In the genomic region with DNA sequence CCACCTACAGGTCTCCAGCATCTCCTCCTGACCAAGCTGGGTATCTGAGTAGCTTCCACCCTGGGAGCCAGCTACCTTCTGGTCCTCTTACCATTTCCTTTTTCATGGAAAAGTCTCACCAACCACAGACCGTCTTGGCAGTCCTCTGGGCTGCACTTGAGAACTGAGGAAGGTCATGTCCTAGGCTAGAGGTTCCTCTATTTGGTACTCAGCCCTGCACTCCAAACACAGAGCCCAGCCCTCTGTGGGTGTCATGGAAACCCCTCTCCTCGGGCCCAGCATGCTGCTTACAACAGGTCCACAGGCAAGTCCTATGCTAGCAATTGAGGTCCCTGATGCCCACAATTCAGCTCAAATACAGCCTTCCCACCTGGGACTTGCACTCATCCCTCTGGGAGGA, we compare ENCODE assay signal across 18 mouse cellular contexts. TPM values are rescaled to one million over a fixed set of nuclear protein-coding genes. Genes with fewer than 3 reads are reported as not detected.
A peak's percentile ranks its signal among the peaks of the same experiment; 100 is the strongest.
DNase-seq lines count a peak whose midpoint lies in the region; ATAC-seq lines count a peak whose summit lies in the region.
"Had no signal": no experiment of that assay in that cellular context is flagged by ENCODE, and none has a peak within 500 bp of the region (broad histone marks: within the 10 kb centered on the region; RNA-seq: fewer than 3 reads in every experiment).

No protein-coding gene starts in this region.

- DNase-seq in lung, postnatal 4 days, result no peak
- no peak for DNase-seq in heart, adult 8-10 months (ENCODE audit: low spot score)
- DNase-seq: adrenal gland, adult 2 months; adrenal gland, postnatal 10 days; adrenal gland, postnatal 25 days; cerebellum, adult 11 months; cerebellum, adult 18-20 months; cerebellum, adult 8-10 months; cerebellum, adult 9-11 months; cerebellum, postnatal 14 days; cerebellum, postnatal 36 days had no signal

- H3K27me3 ChIP-seq in forebrain, embryonic 16.5 days (replicated peaks; ENCODE audit: control insufficient read depth, insufficient read depth, low read length), result no peaks in the 10 kb centered on the region
- H3K27me3 ChIP-seq: embryonic facial prominence, embryonic 12.5 days; forebrain, embryonic 13.5 days; forebrain, embryonic 15.5 days had no signal

- no peak overlapping the region for H3K4me2 ChIP-seq in forebrain, embryonic 16.5 days (ENCODE audit: low read length)
- H3K4me2 ChIP-seq: embryonic facial prominence, embryonic 12.5 days; forebrain, embryonic 13.5 days; forebrain, embryonic 15.5 days had no signal

- H3K36me3 ChIP-seq in forebrain, embryonic 16.5 days (ENCODE audit: control insufficient read depth, insufficient read depth), result no peaks in the 10 kb centered on the region
- H3K36me3 ChIP-seq: embryonic facial prominence, embryonic 10.5 days; embryonic facial prominence, embryonic 12.5 days; forebrain, embryonic 15.5 days had no signal

- H3K9ac ChIP-seq in forebrain, embryonic 16.5 days (replicated peaks; ENCODE audit: low read depth, low read length), result no peak overlapping the region
- H3K9ac ChIP-seq: embryonic facial prominence, embryonic 12.5 days; forebrain, embryonic 13.5 days; forebrain, embryonic 15.5 days had no signal

- no peak overlapping the region for H3K27ac ChIP-seq in forebrain, embryonic 16.5 days (ENCODE audit: low read length)
- H3K27ac ChIP-seq: embryonic facial prominence, embryonic 10.5 days; embryonic facial prominence, embryonic 12.5 days; forebrain, embryonic 13.5 days; forebrain, embryonic 15.5 days had no signal

- no peaks in the 10 kb centered on the region for H3K9me3 ChIP-seq in forebrain, embryonic 16.5 days (ENCODE audit: control insufficient read depth, low read length)
- H3K9me3 ChIP-seq: embryonic facial prominence, embryonic 10.5 days; embryonic facial prominence, embryonic 12.5 days; forebrain, embryonic 13.5 days; forebrain, embryonic 15.5 days had no signal

- peak; percentile 63 for ATAC-seq in granulocyte monocyte progenitor cell, adult 5-6 weeks (replicated peaks; ENCODE audit: poor library complexity, severe bottlenecking)
- peak; percentile 52 for ATAC-seq in megakaryocyte progenitor cell, adult 5-6 weeks (replicated peaks; ENCODE audit: poor library complexity)
- no peak for ATAC-seq in forebrain, embryonic 16.5 days
- ATAC-seq: forebrain, embryonic 13.5 days; forebrain, embryonic 15.5 days had no signal

- H3K4me1 ChIP-seq in forebrain, embryonic 16.5 days (replicated peaks; ENCODE audit: control insufficient read depth, insufficient read depth, low read length), result no peaks in the 10 kb centered on the region
- H3K4me1 ChIP-seq: embryonic facial prominence, embryonic 10.5 days; embryonic facial prominence, embryonic 12.5 days; forebrain, embryonic 13.5 days; forebrain, embryonic 15.5 days had no signal

- H3K4me3 ChIP-seq in forebrain, embryonic 16.5 days (replicated peaks; ENCODE audit: low read length), result no peak overlapping the region
- H3K4me3 ChIP-seq: embryonic facial prominence, embryonic 10.5 days; embryonic facial prominence, embryonic 12.5 days; forebrain, embryonic 13.5 days; forebrain, embryonic 15.5 days had no signal

- 79% methylated on average over 2 of the region's 2 CpGs for WGBS in forebrain, embryonic 16.5 days

RNA-seq across cellular contexts. Expression of a gene that starts 33.0 kb away (rescaled TPM):
- 63.6 and 65.2 TPM in 2 replicates for total RNA-seq in granulocyte monocyte progenitor cell, adult 5-6 weeks (2014; fragmentation: Nextera tagmentation)
- 70.6 and 74.6 TPM in 2 replicates for total RNA-seq in granulocyte monocyte progenitor cell, adult 5-6 weeks (2017)
- total RNA-seq in megakaryocyte progenitor cell, adult 5-6 weeks (2015), result 41.5 and 51.3 TPM in 2 replicates
- total RNA-seq in megakaryocyte progenitor cell, adult 5-6 weeks (2017), result 58.8 and 70.5 TPM in 2 replicates
- total RNA-seq in heart, adult 8-10 months (2022), result 100 to 1,000 TPM; 481 to 555 (median 528) TPM
- 70.4 and 72.7 TPM in 2 replicates for polyA plus RNA-seq in forebrain, embryonic 16.5 days (2015; fragmentation: Nextera tagmentation; extraction: Ambion mirVana)

Comparison
In these comparisons a context has a peak if more than half of its experiments do, and no peak if none do; other contexts are left out.
1. RNA of a gene that starts 33.0 kb away (total RNA-seq): 481 to 555 TPM in heart, adult 8-10 months; 63.6 to 74.6 TPM in granulocyte monocyte progenitor cell, adult 5-6 weeks and 41.5 to 70.5 TPM in megakaryocyte progenitor cell, adult 5-6 weeks; every median in the first group is over 4 times any median in the second.